Mouse (Mus musculus): ENCODE results near the gene Frk.

- no peak for TF ChIP-seq CTCF (IDR thresholded peaks at IDR 0.05; ENCODE audit: control insufficient read depth, insufficient read depth, low read length)
- no peak for TF ChIP-seq POLR2A (IDR thresholded peaks at IDR 0.05; ENCODE audit: borderline replicate concordance, control insufficient read depth, low read depth, low read length)
Observed at GRCm38 (mm10) chr10:34511192-34511591, 28.0 kb downstream of the Frk start.

All from bone marrow, adult 2 months (tissue).